ENCODE assay signal across 12 mouse cellular contexts in the genomic region with DNA sequence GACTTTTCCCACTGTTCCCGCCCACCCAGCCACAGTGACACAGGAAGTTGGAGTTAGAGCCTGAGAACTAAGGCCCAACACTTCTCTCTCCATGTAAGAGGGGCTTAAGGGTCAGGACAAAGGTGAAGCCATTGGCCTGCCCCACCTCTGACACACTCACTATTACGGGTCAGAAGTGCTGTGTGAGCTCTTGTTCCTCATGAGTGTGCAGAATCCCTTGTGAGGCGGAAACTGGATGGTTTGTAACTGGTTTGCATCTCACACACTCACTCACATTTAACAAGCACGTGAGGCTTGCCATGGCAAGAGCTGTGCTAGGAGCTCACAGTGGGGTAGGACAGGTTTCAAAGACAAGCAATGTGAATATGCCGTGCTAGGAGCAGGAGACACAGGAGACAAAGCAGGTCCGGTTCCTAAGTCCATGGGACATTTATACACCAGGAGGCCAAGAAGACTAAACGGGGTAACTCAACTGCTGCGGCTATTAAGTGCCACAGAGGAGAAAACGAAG. TPM values are rescaled to one million over a fixed set of nuclear protein-coding genes. Genes with fewer than 3 reads are reported as not detected.
A peak's percentile ranks its signal among the peaks of the same experiment; 100 is the strongest.
DNase-seq lines count a peak whose midpoint lies in the region; ATAC-seq and TF ChIP-seq lines count a peak whose summit lies in the region.
"Had no signal": no experiment of that assay in that cellular context is flagged by ENCODE, and none has a peak within 500 bp of the region (broad histone marks: within the 10 kb centered on the region; RNA-seq: fewer than 3 reads in every experiment).

No protein-coding gene starts in this region.

- H3K9me3 ChIP-seq in ES-E14 (ENCODE audit: control insufficient read depth, insufficient read depth, low read depth, low read length): no peaks in the 10 kb centered on the region
- H3K9me3 ChIP-seq in embryonic facial prominence, embryonic 11.5 days (replicated peaks; ENCODE audit: control insufficient read depth, low read length): no peaks in the 10 kb centered on the region
- H3K9me3 ChIP-seq in limb, embryonic 10.5 days (replicated peaks): no peaks in the 10 kb centered on the region
- H3K9me3 ChIP-seq: forebrain, embryonic 15.5 days had no signal

- no peak overlapping the region for H3K27ac ChIP-seq in ES-E14 (ENCODE audit: insufficient read depth, low read depth, low read length, poor library complexity, severe bottlenecking)
- peak overlapping the region; percentile 39; the same call in 1 of the 2 replicates for H3K27ac ChIP-seq in embryonic facial prominence, embryonic 11.5 days (replicated peaks; ENCODE audit: low read depth, low read length)
- peak overlapping the region; percentile 95 for H3K27ac ChIP-seq in limb, embryonic 10.5 days
- H3K27ac ChIP-seq: forebrain, embryonic 15.5 days had no signal

- peak overlapping the region in 1 of 2 experiments; percentile 32; a peak in 2 of 4 replicates for H3K4me3 ChIP-seq in ES-E14 (ENCODE audit: insufficient read depth in 1 of 2, low read depth in 1 of 2, low read length in 2 of 2, poor library complexity in 1 of 2, severe bottlenecking in 1 of 2)
- no peak overlapping the region for H3K4me3 ChIP-seq in embryonic facial prominence, embryonic 11.5 days (ENCODE audit: low read depth, low read length)
- no peak overlapping the region for H3K4me3 ChIP-seq in limb, embryonic 10.5 days
- H3K4me3 ChIP-seq: forebrain, embryonic 15.5 days had no signal

- peaks cover 0 to 13% of the 10 kb centered on the region in 2 experiments; a peak in 2 of 4 replicates for H3K4me1 ChIP-seq in ES-E14 (ENCODE audit: control insufficient read depth in 2 of 2, insufficient read depth in 2 of 2, low read length in 2 of 2, poor library complexity in 1 of 2)
- H3K4me1 ChIP-seq in embryonic facial prominence, embryonic 11.5 days (ENCODE audit: control insufficient read depth, insufficient read depth, low read length): peaks cover 12% of the 10 kb centered on the region
- peaks cover 88% of the 10 kb centered on the region for H3K4me1 ChIP-seq in limb, embryonic 10.5 days

- H3K4me2 ChIP-seq in embryonic facial prominence, embryonic 11.5 days (ENCODE audit: low read depth, low read length): no peak overlapping the region
- H3K4me2 ChIP-seq: forebrain, embryonic 15.5 days had no signal

- H3K36me3 ChIP-seq in ES-E14 (ENCODE audit: control insufficient read depth, insufficient read depth, low read length, poor library complexity, severe bottlenecking): peaks cover 14% of the 10 kb centered on the region; the same call in 1 of the 2 replicates
- no peaks in the 10 kb centered on the region; the same call in 1 of the 2 replicates for H3K36me3 ChIP-seq in embryonic facial prominence, embryonic 11.5 days (replicated peaks; ENCODE audit: control insufficient read depth, insufficient read depth, low read depth, low read length)
- H3K36me3 ChIP-seq in limb, embryonic 10.5 days: peaks cover 57% of the 10 kb centered on the region

- WGBS in embryonic facial prominence, embryonic 11.5 days: 50% methylated on average over 9 of the region's 9 CpGs
- WGBS in limb, embryonic 10.5 days: 55% methylated on average over 9 of the region's 9 CpGs

- H3K27me3 ChIP-seq in embryonic facial prominence, embryonic 11.5 days (ENCODE audit: control insufficient read depth, insufficient read depth, low read length): no peaks in the 10 kb centered on the region
- H3K27me3 ChIP-seq in limb, embryonic 10.5 days (ENCODE audit: low read depth, poor library complexity, severe bottlenecking): no peaks in the 10 kb centered on the region
- H3K27me3 ChIP-seq: forebrain, embryonic 15.5 days had no signal

- H3K9ac ChIP-seq in ES-E14 (ENCODE audit: insufficient read depth, low read depth, low read length, poor library complexity, severe bottlenecking): 0 out of 2 replicates have a peak overlapping the region, but pooled peaks have one; percentile 2
- H3K9ac ChIP-seq in embryonic facial prominence, embryonic 11.5 days (replicated peaks; ENCODE audit: low read length): no peak overlapping the region
- H3K9ac ChIP-seq: forebrain, embryonic 15.5 days had no signal

- peak; percentile 40 for DNase-seq in kidney, adult 18-20 months
- no peak for DNase-seq in kidney, postnatal 10 days
- DNase-seq in ES-E14 (ENCODE audit: low read depth, low spot score): no peak
- DNase-seq in embryonic facial prominence, embryonic 11.5 days (ENCODE audit: low spot score): no peak
- peak; percentile 36 for DNase-seq in limb, embryonic 10.5 days (ENCODE audit: low spot score)
- no peak for DNase-seq in adrenal gland, postnatal 14 days
- DNase-seq: adrenal gland, postnatal 25 days; lung, adult 18-20 months; spleen, adult 18-20 months had no signal

- ATAC-seq in embryonic facial prominence, embryonic 11.5 days (replicated peaks; ENCODE audit: insufficient number of reproducible peaks, low FRiP score, low TSS enrichment, low read depth): no peak
- no peak for ATAC-seq in megakaryocyte-erythroid progenitor cell, adult 5-6 weeks (replicated peaks; ENCODE audit: low FRiP score, low TSS enrichment, poor library complexity, severe bottlenecking)
- ATAC-seq: forebrain, embryonic 15.5 days; inflammation-experienced regulatory T-cells, adult 6 months had no signal

- in situ Hi-C loops in ES-E14 (cut with MboI; ENCODE audit: low sequenced_read_pairs in 2 of 2, unreplicated experiment in 2 of 2): no loop called here

TF ChIP-seq in ES-E14, 5 proteins besides CTCF, POLR2A, EP300 and RAD21:
- no peak for TF ChIP-seq CHD2 (IDR thresholded peaks at IDR 0.05; ENCODE audit: low read depth, low read length)
- TF ChIP-seq ZC3H11A (IDR thresholded peaks at IDR 0.05; ENCODE audit: borderline replicate concordance, low read depth, low read length): no peak
- no peak for TF ChIP-seq HCFC1 (IDR thresholded peaks at IDR 0.05; ENCODE audit: borderline replicate concordance, insufficient read depth, low read length)
- TF ChIP-seq ZNF384 (IDR thresholded peaks at IDR 0.05; ENCODE audit: low read depth, low read length): no peak
- TF ChIP-seq MAFK (IDR thresholded peaks at IDR 0.05; ENCODE audit: insufficient read depth, low read depth, low read length): no peak
TF ChIP-seq in ES-E14: peak in this region for 0.

RNA-seq across cellular contexts. Expression of gene Dnaja3, which starts 16.8 kb away (rescaled TPM):
- 45.5 and 53.2 TPM in 2 replicates for total RNA-seq in ES-E14 (2012; rRNA removed)
- 56.9 and 58.3 TPM in 2 replicates for polyA plus RNA-seq in embryonic facial prominence, embryonic 11.5 days (2014; fragmentation: Nextera tagmentation; extraction: Ambion mirVana)
- polyA plus RNA-seq in limb, embryonic 10.5 days (2016; fragmentation: Nextera tagmentation; extraction: Ambion mirVana): 64.1 and 70.2 TPM in 2 replicates
- 166 and 173 TPM in 2 replicates for total RNA-seq in adrenal gland, postnatal 14 days (2021)
- total RNA-seq in megakaryocyte-erythroid progenitor cell, adult 5-6 weeks (2014; fragmentation: Nextera tagmentation): 56.5 and 81.2 TPM in 2 replicates
- 71.0 and 106 TPM in 2 replicates for total RNA-seq in megakaryocyte-erythroid progenitor cell, adult 5-6 weeks (2017)

RNA-seq across cellular contexts. Expression of gene Vasn, which starts 16.9 kb away (rescaled TPM):
- total RNA-seq in ES-E14 (2012; rRNA removed): 8.7 and 11.2 TPM in 2 replicates
- 10.9 and 14.1 TPM in 2 replicates for polyA plus RNA-seq in embryonic facial prominence, embryonic 11.5 days (2014; fragmentation: Nextera tagmentation; extraction: Ambion mirVana)
- polyA plus RNA-seq in limb, embryonic 10.5 days (2016; fragmentation: Nextera tagmentation; extraction: Ambion mirVana): 22.5 and 28.3 TPM in 2 replicates
- 11.4 and 14.9 TPM in 2 replicates for total RNA-seq in adrenal gland, postnatal 14 days (2021)
- total RNA-seq in megakaryocyte-erythroid progenitor cell, adult 5-6 weeks (2014; fragmentation: Nextera tagmentation): not detected in 2 replicates
- total RNA-seq in megakaryocyte-erythroid progenitor cell, adult 5-6 weeks (2017): 0.38 and 0.65 TPM in 2 replicates

RNA-seq across cellular contexts. Expression of gene Coro7, which starts 23.0 kb away (rescaled TPM):
- 14.4 and 21.3 TPM in 2 replicates for total RNA-seq in ES-E14 (2012; rRNA removed)
- polyA plus RNA-seq in embryonic facial prominence, embryonic 11.5 days (2014; fragmentation: Nextera tagmentation; extraction: Ambion mirVana): 12.2 and 12.8 TPM in 2 replicates
- polyA plus RNA-seq in limb, embryonic 10.5 days (2016; fragmentation: Nextera tagmentation; extraction: Ambion mirVana): 21.8 and 22.9 TPM in 2 replicates
- total RNA-seq in adrenal gland, postnatal 14 days (2021): 33.6 and 38.7 TPM in 2 replicates
- 48.2 and 78.5 TPM in 2 replicates for total RNA-seq in megakaryocyte-erythroid progenitor cell, adult 5-6 weeks (2014; fragmentation: Nextera tagmentation)
- total RNA-seq in megakaryocyte-erythroid progenitor cell, adult 5-6 weeks (2017): 10.4 and 15.7 TPM in 2 replicates

RNA-seq across cellular contexts. Expression of gene Pam16, which starts 31.8 kb away (rescaled TPM):
- 127 and 131 TPM in 2 replicates for total RNA-seq in ES-E14 (2012; rRNA removed)
- 103 and 105 TPM in 2 replicates for polyA plus RNA-seq in embryonic facial prominence, embryonic 11.5 days (2014; fragmentation: Nextera tagmentation; extraction: Ambion mirVana)
- polyA plus RNA-seq in limb, embryonic 10.5 days (2016; fragmentation: Nextera tagmentation; extraction: Ambion mirVana): 108 and 113 TPM in 2 replicates
- 108 and 140 TPM in 2 replicates for total RNA-seq in adrenal gland, postnatal 14 days (2021)
- 76.0 and 100 TPM in 2 replicates for total RNA-seq in megakaryocyte-erythroid progenitor cell, adult 5-6 weeks (2014; fragmentation: Nextera tagmentation)
- total RNA-seq in megakaryocyte-erythroid progenitor cell, adult 5-6 weeks (2017): 18.2 and 24.0 TPM in 2 replicates

Comparison
In these comparisons a context has a peak if more than half of its experiments do, and no peak if none do; other contexts are left out.
1. DNase-seq: peak in kidney, adult 18-20 months (single experiment) and limb, embryonic 10.5 days (single experiment); none in kidney, postnatal 10 days (single experiment), ES-E14 (single experiment), embryonic facial prominence, embryonic 11.5 days (single experiment) and adrenal gland, postnatal 14 days (single experiment).